Mouse (Mus musculus): ENCODE measurements around the gene Trat1.

Trat1 gene

DNA sequence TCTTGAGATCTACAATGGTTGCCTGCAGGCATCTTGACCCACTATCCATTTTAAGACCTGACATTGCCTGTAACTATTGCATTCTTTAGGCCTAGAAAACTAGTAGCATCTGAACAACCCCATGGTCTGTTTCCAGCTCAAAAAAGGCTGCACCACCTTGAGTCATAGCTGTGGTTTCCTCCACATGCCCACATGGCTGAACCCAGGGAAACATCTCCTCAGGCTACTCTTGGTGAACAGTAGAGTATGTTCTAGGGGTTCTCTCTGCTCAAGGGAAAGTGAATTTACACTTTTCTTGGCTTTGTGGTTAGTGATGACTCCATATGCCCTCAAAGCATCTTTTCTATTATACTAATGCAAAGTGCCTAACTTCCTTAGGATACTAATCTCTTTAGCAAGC lies 55.5 kb downstream of the Trat1 start:
- no peak for DNase-seq

DNA sequence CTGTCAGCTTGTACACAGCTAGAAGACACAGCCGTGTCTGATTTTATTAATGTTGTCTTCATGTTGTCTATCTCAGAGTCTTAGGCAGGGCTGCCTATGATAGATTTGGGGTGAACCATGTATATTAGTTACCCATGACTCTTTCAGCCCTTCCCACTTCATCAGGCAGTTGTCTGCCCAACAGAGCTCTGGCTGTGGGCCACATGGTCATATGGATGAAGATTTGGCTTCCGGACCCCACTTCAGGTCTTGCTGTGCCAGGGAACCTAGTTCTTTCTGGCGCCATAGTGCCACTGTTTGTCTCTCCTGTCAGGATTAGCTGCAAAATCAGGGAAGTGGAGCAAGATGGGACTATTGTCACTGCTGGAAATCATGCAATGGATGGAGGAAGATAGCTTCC lies 69.9 kb downstream of the Trat1 start:
- no peak for DNase-seq
